Mouse (Mus musculus) embryo, embryonic 9.5 days (tissue): ENCODE results near the gene Tac2.
"Not testable (repeated sequence)": the region's sequence is repeated elsewhere in the genome, so short reads cannot be mapped to it uniquely, and the experiment has no call there.

Experiments used
- DNase-seq: peaks from one replicate; pipeline ENCODE4 v3.0.0-alpha.2; 2017; ENCODE audit errors: extremely low spot score

Tac2 gene

GRCm38 (mm10) chr10:127759181-127760110, 35.2 kb downstream of the Tac2 start, which contains the start of the genes Rdh1 and Rdh16f1:
Gene Rdh1 (plus strand): TSS chr10:127759721.
Gene Rdh16f1 (plus strand): TSS chr10:127759787.
- DNase-seq = no peak

- DNase-seq = not testable (repeated sequence)
These were observed 38.6 kb downstream of the Tac2 start for GRCm38 (mm10) chr10:127762926-127763325.

GRCm38 (mm10) chr10:127763914-127764680, 39.8 kb downstream of the Tac2 start:
- DNase-seq = no peak

- no peak for DNase-seq
These were observed 42.3 kb downstream of the Tac2 start for GRCm38 (mm10) chr10:127766564-127766963.

- DNase-seq = no peak
These were observed 51.7 kb downstream of the Tac2 start, which contains the start of gene Rdh9 for GRCm38 (mm10) chr10:127776011-127776410. Gene Rdh9 (plus strand): TSS chr10:127776386.
